ENCODE assay signal across 13 mouse cellular contexts in the genomic region with DNA sequence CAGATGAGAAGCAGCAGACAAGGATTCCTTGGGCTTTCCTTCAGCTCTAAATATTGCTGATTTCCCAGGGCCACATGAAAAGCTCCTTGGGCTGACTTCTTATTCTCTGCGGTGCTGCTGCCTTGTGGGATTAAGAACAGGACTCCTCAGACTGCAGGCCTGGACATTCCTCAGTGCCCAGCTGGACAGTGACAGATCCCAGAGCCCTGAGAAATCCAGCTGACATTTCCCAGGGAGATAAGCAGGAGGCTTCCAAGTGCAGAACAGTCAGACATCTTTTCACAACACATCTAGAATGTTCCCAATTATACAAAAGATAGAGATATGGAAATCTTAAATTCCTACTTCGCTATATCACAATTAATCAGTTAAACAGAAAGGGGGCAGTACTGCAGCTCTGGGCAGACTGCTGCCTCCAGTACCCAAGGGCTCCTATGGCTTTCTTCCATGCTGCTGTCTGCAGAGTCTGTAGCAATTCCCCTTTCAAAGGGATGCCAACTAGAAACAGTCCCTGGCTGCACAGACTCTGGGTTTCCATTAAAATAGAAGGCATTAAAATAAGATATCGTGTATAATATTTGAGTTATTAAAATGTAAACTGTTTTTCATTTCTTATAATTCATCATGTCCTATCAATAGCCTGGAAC.
DNase-seq lines count a peak whose midpoint lies in the region; ATAC-seq and TF ChIP-seq lines count a peak whose summit lies in the region.
"Had no signal": no experiment of that assay in that cellular context is flagged by ENCODE, and none has a peak within 500 bp of the region (broad histone marks: within the 10 kb centered on the region; RNA-seq: fewer than 3 reads in every experiment).

No protein-coding gene starts in this region.

- no peak overlapping the region for H3K4me3 ChIP-seq in lung, postnatal 0 days (ENCODE audit: low read depth, low read length)
- H3K4me3 ChIP-seq in heart, embryonic 13.5 days, result no peak overlapping the region
- no peak overlapping the region for H3K4me3 ChIP-seq in stomach, embryonic 14.5 days (ENCODE audit: low read depth, low read length)
- H3K4me3 ChIP-seq in forebrain, embryonic 12.5 days (replicated peaks), result no peak overlapping the region
- no peak overlapping the region for H3K4me3 ChIP-seq in thymus, adult 2 months (ENCODE audit: control insufficient read depth, insufficient read depth, low read length)
- H3K4me3 ChIP-seq: embryonic facial prominence, embryonic 15.5 days; hindbrain, embryonic 13.5 days; kidney, embryonic 15.5 days; limb, embryonic 12.5 days had no signal

- no peak for TF ChIP-seq EP300 in lung, postnatal 0 days (IDR thresholded peaks at IDR 0.05)

- no peaks in the 10 kb centered on the region for H3K9me3 ChIP-seq in lung, postnatal 0 days (ENCODE audit: low read length)
- H3K9me3 ChIP-seq in heart, embryonic 13.5 days, result no peaks in the 10 kb centered on the region
- H3K9me3 ChIP-seq in stomach, embryonic 14.5 days (ENCODE audit: control insufficient read depth, low read depth, low read length), result no peaks in the 10 kb centered on the region
- no peaks in the 10 kb centered on the region for H3K9me3 ChIP-seq in forebrain, embryonic 12.5 days
- H3K9me3 ChIP-seq: embryonic facial prominence, embryonic 15.5 days; hindbrain, embryonic 13.5 days; kidney, embryonic 15.5 days; limb, embryonic 12.5 days had no signal

- no peak overlapping the region for H3K27ac ChIP-seq in lung, postnatal 0 days (ENCODE audit: low read length)
- H3K27ac ChIP-seq in heart, embryonic 13.5 days (replicated peaks), result peak overlapping the region; percentile 41; the same call in 1 of the 2 replicates
- H3K27ac ChIP-seq in stomach, embryonic 14.5 days (ENCODE audit: low read length), result no peak overlapping the region
- no peak overlapping the region for H3K27ac ChIP-seq in forebrain, embryonic 12.5 days
- no peak overlapping the region for H3K27ac ChIP-seq in thymus, adult 2 months (ENCODE audit: control insufficient read depth, insufficient read depth, low read length)
- H3K27ac ChIP-seq: embryonic facial prominence, embryonic 15.5 days; hindbrain, embryonic 13.5 days; kidney, embryonic 15.5 days; limb, embryonic 12.5 days had no signal

- no peaks in the 10 kb centered on the region for H3K36me3 ChIP-seq in lung, postnatal 0 days (ENCODE audit: insufficient read depth, low read length)
- H3K36me3 ChIP-seq in heart, embryonic 13.5 days, result no peaks in the 10 kb centered on the region
- no peaks in the 10 kb centered on the region for H3K36me3 ChIP-seq in stomach, embryonic 14.5 days (ENCODE audit: control insufficient read depth, insufficient read depth, low read length)
- H3K36me3 ChIP-seq in forebrain, embryonic 12.5 days (replicated peaks), result no peaks in the 10 kb centered on the region
- H3K36me3 ChIP-seq in thymus, adult 2 months (ENCODE audit: control insufficient read depth, insufficient read depth, low read length), result no peaks in the 10 kb centered on the region
- H3K36me3 ChIP-seq: embryonic facial prominence, embryonic 15.5 days; hindbrain, embryonic 13.5 days; kidney, embryonic 15.5 days; limb, embryonic 12.5 days had no signal

- WGBS in lung, postnatal 0 days, result 71% methylated on average over 3 of the region's 3 CpGs
- 14% methylated on average over 3 of the region's 3 CpGs for WGBS in heart, embryonic 13.5 days
- 39% methylated on average over 3 of the region's 3 CpGs for WGBS in stomach, embryonic 14.5 days
- WGBS in forebrain, embryonic 12.5 days, result 72% methylated on average over 3 of the region's 3 CpGs
- WGBS in thymus, adult 2 months, result 77% methylated on average over 3 of the region's 3 CpGs

- no peak; the same call in 1 of the 2 replicates for ATAC-seq in lung, postnatal 0 days
- ATAC-seq in heart, embryonic 13.5 days (ENCODE audit: extremely low read depth, insufficient number of reproducible peaks, low FRiP score, low TSS enrichment), result peak; percentile 68; the same call in 1 of the 2 replicates
- peak; percentile 61; the same call in 1 of the 2 replicates for ATAC-seq in stomach, embryonic 14.5 days (ENCODE audit: insufficient number of reproducible peaks, insufficient read depth, low FRiP score, low read depth)
- ATAC-seq in forebrain, embryonic 12.5 days (ENCODE audit: low FRiP score), result no peak

- TF ChIP-seq CTCF in lung, postnatal 0 days (IDR thresholded peaks at IDR 0.05), result 0 out of 2 replicates have a peak, but pooled peaks have one; percentile 17
- TF ChIP-seq CTCF in thymus, adult 2 months (IDR thresholded peaks at IDR 0.05; ENCODE audit: borderline replicate concordance, control insufficient read depth, extremely low read depth, insufficient read depth, low read length, poor library complexity), result no peak

- no peaks in the 10 kb centered on the region for H3K27me3 ChIP-seq in lung, postnatal 0 days (replicated peaks; ENCODE audit: insufficient read depth, low read length)
- H3K27me3 ChIP-seq in heart, embryonic 13.5 days (replicated peaks), result no peaks in the 10 kb centered on the region
- no peaks in the 10 kb centered on the region for H3K27me3 ChIP-seq in stomach, embryonic 14.5 days (ENCODE audit: control insufficient read depth, insufficient read depth, low read length)
- H3K27me3 ChIP-seq in forebrain, embryonic 12.5 days, result no peaks in the 10 kb centered on the region
- no peaks in the 10 kb centered on the region for H3K27me3 ChIP-seq in thymus, adult 2 months (ENCODE audit: control insufficient read depth, insufficient read depth, low read length)
- H3K27me3 ChIP-seq: embryonic facial prominence, embryonic 15.5 days; hindbrain, embryonic 13.5 days; kidney, embryonic 15.5 days; limb, embryonic 12.5 days had no signal

- H3K9ac ChIP-seq in lung, postnatal 0 days (replicated peaks; ENCODE audit: low read depth), result no peak overlapping the region
- no peak overlapping the region for H3K9ac ChIP-seq in heart, embryonic 13.5 days
- H3K9ac ChIP-seq in stomach, embryonic 14.5 days (replicated peaks; ENCODE audit: low read depth, low read length), result no peak overlapping the region
- H3K9ac ChIP-seq in forebrain, embryonic 12.5 days, result no peak overlapping the region
- H3K9ac ChIP-seq: embryonic facial prominence, embryonic 15.5 days; hindbrain, embryonic 13.5 days; kidney, embryonic 15.5 days; limb, embryonic 12.5 days had no signal

- no peak overlapping the region for H3K4me2 ChIP-seq in lung, postnatal 0 days (replicated peaks; ENCODE audit: low read depth, low read length)
- no peak overlapping the region for H3K4me2 ChIP-seq in heart, embryonic 13.5 days
- no peak overlapping the region for H3K4me2 ChIP-seq in stomach, embryonic 14.5 days (replicated peaks; ENCODE audit: low read depth, low read length)
- H3K4me2 ChIP-seq in forebrain, embryonic 12.5 days, result no peak overlapping the region
- H3K4me2 ChIP-seq: embryonic facial prominence, embryonic 15.5 days; hindbrain, embryonic 13.5 days; kidney, embryonic 15.5 days; limb, embryonic 12.5 days had no signal

- H3K4me1 ChIP-seq in lung, postnatal 0 days (ENCODE audit: insufficient read depth, low read depth, low read length), result peaks cover 4% of the 10 kb centered on the region; the same call in 1 of the 2 replicates
- peaks cover 34% of the 10 kb centered on the region for H3K4me1 ChIP-seq in heart, embryonic 13.5 days
- no peaks in the 10 kb centered on the region for H3K4me1 ChIP-seq in stomach, embryonic 14.5 days (ENCODE audit: control insufficient read depth, insufficient read depth, low read length)
- no peaks in the 10 kb centered on the region for H3K4me1 ChIP-seq in forebrain, embryonic 12.5 days
- no peaks in the 10 kb centered on the region for H3K4me1 ChIP-seq in thymus, adult 2 months (replicated peaks; ENCODE audit: control insufficient read depth, insufficient read depth, low read length)
- H3K4me1 ChIP-seq: hindbrain, embryonic 13.5 days; kidney, embryonic 15.5 days; limb, embryonic 12.5 days had no signal

- DNase-seq in lung, postnatal 0 days (ENCODE audit: low spot score), result no peak
- DNase-seq in lung, adult 18-20 months, result no peak
- peak; percentile 33 for DNase-seq in embryo, embryonic 9.5 days (ENCODE audit: extremely low spot score)
- DNase-seq in cerebellum, adult 8-10 months, result no peak
- no peak for DNase-seq in thymus, adult 2 months
- DNase-seq: cerebellum, adult 2 months had no signal

- no peak for TF ChIP-seq POLR2A in thymus, adult 2 months (IDR thresholded peaks at IDR 0.05; ENCODE audit: control insufficient read depth, extremely low read depth, insufficient read depth, low read length, poor library complexity)

Comparison
In these comparisons a context has a peak if more than half of its experiments do, and no peak if none do; other contexts are left out.
1. ATAC-seq: peak in heart, embryonic 13.5 days (single experiment) and stomach, embryonic 14.5 days (single experiment); none in lung, postnatal 0 days (single experiment) and forebrain, embryonic 12.5 days (single experiment).